Mouse (Mus musculus) lung, adult 2 months (tissue): Measurements from ENCODE around the gene Ryr2.

ENCODE experiments used
- CTCF ChIP-seq: fragments of 200-500 bp; IDR thresholded peaks from 2 replicates; pipeline ENCODE4 v1.5.1; 2011; ENCODE audit warnings: mild to moderate bottlenecking, low read length, control low read depth; ENCODE audit not compliant: insufficient read depth
- POLR2A ChIP-seq: fragments of 200-500 bp; IDR thresholded peaks from 2 replicates; pipeline ENCODE4 v1.6.1; 2011; ENCODE audit warnings: low read depth, mild to moderate bottlenecking, control low read depth, low read length, borderline replicate concordance; ENCODE audit errors: extremely low read depth

DNA sequence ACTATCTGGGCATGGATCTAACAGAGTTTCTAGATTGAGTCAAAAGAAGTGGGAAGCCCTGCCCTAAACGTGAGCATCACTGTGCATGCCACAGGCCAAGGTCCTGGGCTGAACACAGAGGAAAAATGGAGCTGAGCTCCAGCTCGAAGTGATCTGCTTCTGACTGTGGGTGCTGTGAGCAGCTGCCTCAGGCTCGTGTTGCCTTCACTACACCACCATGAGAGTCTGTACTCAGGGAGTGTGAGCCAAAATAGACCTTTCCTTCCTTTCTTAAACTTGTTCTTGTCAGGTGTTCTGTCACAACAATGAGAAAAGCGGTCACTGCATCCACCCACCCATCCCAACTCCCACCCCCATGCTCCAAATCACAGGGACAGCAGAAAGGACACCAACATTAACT lies 27.2 kb downstream of the Ryr2 start:
- no peak for TF ChIP-seq POLR2A
- TF ChIP-seq CTCF = no peak
